Mouse (Mus musculus): ENCODE measurements around the gene Gm21822. TPM values are rescaled to one million over a fixed set of nuclear protein-coding genes. Genes with fewer than 3 reads are reported as not detected.

The Gm21822 gene
- total RNA-seq (2023): not detected in 4 replicates

GRCm38 (mm10) chrY:18654182-18654581, at the start of gene Gm21822:
Gm21822 (plus strand) TSS chrY:18654482.

Data from B cell, adult 62 days (primary cell).